Mouse (Mus musculus) brain, embryonic 14.5 days (tissue): ENCODE measurements around the gene Knstrn. TPM values are rescaled to one million over a fixed set of nuclear protein-coding genes. Genes with fewer than 3 reads are reported as not detected.
A peak's percentile ranks its signal among the peaks of the same experiment; 100 is the strongest.

ENCODE experiments used
- DNase-seq: peaks from one replicate; pipeline ENCODE4 v3.0.0-alpha.2; 2011; ENCODE audit warnings: low read depth
- CTCF ChIP-seq: fragments of 200-500 bp; IDR thresholded peaks from 2 replicates; pipeline ENCODE4 v1.5.1; 2012; ENCODE audit warnings: inconsistent platforms, mild to moderate bottlenecking, moderate library complexity, borderline replicate concordance; ENCODE audit not compliant: insufficient read depth, insufficient read length; ENCODE audit errors: extremely low read depth
- POLR2A ChIP-seq: fragments of 200-500 bp; IDR thresholded peaks from 2 replicates; pipeline ENCODE4 v1.6.1; 2012; ENCODE audit warnings: mild to moderate bottlenecking, inconsistent platforms, borderline replicate concordance; ENCODE audit not compliant: poor library complexity, insufficient read depth, insufficient read length, severe bottlenecking; ENCODE audit errors: extremely low read depth
- polyA plus RNA-seq: library from polyadenylated mRNA; depleted of rRNA; stranded (reverse); fragments of >200 nt; gene quantifications from 2 replicates; pipeline ENCODE4 v1.2.3, GENCODE M21; 2012; rRNA removed

Gene Knstrn
- polyA plus RNA-seq, result 24.4 and 34.1 TPM in 2 replicates

- TF ChIP-seq CTCF (no peak), POLR2A (no peak)
- peak; percentile 98 for DNase-seq
These were observed at the start of gene Knstrn for GRCm38 (mm10) chr2:118813981-118814836. Gene Knstrn, plus strand, starts transcription at chr2:118814003.

DNA sequence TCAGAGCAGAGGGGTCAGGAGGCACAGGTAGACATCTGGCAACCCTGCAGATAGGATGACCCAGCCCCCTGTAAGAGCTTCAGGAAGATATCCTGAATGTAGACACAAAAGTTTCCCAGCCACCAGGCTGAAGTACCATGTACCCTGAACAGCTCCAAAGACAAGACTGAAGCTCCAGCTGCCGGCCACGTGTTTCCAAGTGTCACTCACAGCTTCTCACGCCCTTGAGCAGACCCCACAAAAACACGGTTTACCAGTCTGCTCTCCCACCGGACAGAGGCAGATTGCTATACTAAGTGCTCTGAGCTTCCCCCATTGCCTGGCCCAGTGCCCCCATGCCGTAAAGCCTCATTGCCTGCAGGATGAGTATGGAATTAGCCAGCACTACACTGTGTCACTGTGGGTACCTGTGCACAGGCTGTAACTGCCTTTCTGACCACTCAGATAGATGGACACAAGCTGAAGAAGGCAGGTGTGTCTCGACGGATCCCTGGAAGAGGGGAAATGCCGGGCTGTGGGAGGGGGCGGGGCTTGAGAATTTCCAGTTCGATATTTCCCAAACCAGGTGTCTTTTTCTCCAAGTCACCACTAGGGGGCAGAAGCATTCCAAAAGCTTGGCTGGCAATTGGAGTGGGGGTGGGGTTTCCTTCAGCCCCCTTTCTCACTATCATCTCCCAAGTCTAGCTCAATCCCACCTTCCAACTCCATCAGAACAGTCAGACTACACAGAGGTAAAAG, 49.5 kb upstream of the Knstrn start:
- peak; percentile 73 for TF ChIP-seq CTCF
- TF ChIP-seq POLR2A, result no peak
- DNase-seq, result peak; percentile 78

DNA sequence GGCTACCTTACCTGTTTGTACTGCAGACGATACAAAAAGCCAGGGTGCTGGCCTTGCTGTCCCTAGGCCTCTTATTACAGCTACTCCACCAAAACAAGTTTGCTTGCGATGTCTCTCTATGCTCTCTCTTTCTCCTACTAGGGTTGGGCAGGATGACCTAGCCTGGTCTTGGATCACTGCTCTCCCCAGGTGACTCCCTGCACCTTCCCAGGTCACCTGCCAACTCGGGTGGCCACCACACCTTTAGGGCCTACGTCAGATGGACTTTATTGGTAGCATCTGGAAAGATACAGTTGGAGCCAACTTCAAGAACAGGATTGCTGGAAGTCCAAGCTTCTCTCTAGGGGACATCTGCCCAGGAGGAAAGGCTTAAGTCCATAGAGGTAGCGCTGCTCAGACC, 48.9 kb upstream of the Knstrn start:
- DNase-seq, result no peak
- TF ChIP-seq CTCF, result no peak
- no peak for TF ChIP-seq POLR2A

DNA sequence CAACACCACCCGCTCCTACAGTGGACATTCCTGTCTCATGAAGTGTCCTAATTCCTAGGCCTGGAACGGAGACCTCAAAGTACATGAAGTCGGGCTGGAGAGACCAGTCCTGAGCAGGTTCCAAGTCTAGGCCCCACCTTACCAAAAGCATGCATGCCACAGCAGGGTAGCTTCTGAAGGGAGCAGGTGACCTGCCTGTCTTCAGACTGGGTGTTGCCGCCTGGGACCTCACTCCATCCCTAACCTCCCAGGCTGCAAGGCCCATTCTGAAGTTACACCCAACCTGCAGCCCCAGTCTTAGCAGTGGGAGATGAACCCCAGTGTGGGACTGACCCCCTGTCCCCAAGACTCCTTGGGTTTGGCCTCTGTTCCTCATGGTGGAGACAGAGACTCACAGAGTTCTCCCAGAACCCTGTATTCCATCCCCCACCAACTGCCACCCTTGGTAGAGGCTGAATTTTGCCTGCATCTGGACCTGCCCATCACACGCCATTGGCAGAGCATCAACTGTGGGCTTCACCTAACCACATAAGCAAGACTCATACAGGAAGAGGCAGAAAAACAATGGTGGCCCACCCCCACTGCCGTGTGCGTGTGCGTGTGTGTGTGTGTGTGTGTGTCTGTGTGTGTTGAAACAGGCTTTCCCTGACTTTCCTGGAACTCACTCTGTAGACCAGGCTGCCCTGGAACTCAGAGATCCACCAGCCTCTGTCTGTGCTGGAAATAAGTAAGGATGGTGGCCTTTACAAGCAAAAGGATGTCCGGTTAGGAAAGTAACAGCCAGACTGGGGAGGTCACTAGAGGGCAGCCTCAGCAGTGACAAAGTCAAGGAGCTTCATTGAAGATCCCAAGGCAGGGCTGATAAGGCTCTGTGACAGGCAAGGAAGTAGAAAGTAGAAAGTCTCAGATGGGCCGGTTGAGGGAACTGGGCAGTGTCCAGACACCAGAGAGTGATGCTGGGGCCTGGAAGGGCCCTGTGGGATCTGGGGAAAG, 47.5 kb upstream of the Knstrn start:
- TF ChIP-seq CTCF, result no peak
- TF ChIP-seq POLR2A, result no peak
- DNase-seq, result no peak

GRCm38 (mm10) chr2:118772158-118772874, 41.5 kb upstream of the Knstrn start, which contains the start of gene Phgr1:
Gene Phgr1, plus strand, starts transcription at chr2:118772769.
- DNase-seq, result no peak
- TF ChIP-seq CTCF, result no peak
- TF ChIP-seq POLR2A, result no peak

- TF ChIP-seq CTCF, result no peak
- TF ChIP-seq POLR2A, result no peak
- no peak for DNase-seq
These were observed 39.3 kb upstream of the Knstrn start for GRCm38 (mm10) chr2:118774536-118774935.

DNA sequence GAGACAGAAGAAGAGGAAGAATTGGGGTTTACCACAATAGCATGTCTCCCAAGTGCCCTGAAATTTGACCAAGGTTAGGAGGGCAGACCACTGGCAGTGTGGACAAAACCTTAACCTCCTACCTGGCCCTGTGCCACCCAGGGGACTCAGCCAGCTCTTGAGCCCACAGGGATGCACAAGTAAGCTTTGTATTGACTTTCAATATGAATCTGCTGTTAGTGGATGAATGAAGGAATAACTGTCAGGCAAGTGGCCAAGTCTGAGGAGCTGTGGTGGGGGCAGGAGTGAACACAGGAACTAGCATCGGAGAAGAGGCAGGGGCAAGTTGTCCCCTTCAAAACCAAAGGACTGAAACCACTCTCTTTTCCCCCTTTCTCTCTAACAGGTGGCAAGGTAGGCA, 38.4 kb upstream of the Knstrn start:
- DNase-seq, result peak; percentile 57
- TF ChIP-seq POLR2A, result no peak
- TF ChIP-seq CTCF, result no peak

DNA sequence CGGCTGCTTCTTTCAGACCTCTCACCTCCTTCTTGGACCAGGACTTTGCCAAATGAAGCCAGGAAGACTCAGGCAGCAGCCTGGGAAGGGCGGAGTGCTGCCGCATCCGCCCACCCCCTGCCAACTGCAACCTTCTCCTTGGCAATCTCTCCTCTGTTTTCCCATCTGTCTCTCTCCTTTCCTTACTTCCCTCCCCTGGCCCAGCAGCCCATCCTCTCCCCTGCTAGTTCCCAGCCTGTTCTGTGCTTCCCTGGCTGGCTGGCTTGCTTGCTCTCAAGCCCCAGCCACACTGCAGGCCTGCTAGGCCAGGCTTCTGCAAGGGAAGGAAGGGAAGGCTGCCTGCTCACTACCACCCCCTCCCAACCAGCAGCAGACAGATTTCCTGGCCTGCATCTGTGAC, 38.0 kb upstream of the Knstrn start:
- no peak for TF ChIP-seq CTCF
- TF ChIP-seq POLR2A, result no peak
- peak; percentile 83 for DNase-seq

- no peak for DNase-seq
- TF ChIP-seq POLR2A, result no peak
- TF ChIP-seq CTCF, result no peak
These were observed 37.5 kb upstream of the Knstrn start for GRCm38 (mm10) chr2:118776295-118776694.

GRCm38 (mm10) chr2:118778418-118778817, 35.4 kb upstream of the Knstrn start:
- TF ChIP-seq POLR2A, result no peak
- no peak for TF ChIP-seq CTCF
- no peak for DNase-seq

DNA sequence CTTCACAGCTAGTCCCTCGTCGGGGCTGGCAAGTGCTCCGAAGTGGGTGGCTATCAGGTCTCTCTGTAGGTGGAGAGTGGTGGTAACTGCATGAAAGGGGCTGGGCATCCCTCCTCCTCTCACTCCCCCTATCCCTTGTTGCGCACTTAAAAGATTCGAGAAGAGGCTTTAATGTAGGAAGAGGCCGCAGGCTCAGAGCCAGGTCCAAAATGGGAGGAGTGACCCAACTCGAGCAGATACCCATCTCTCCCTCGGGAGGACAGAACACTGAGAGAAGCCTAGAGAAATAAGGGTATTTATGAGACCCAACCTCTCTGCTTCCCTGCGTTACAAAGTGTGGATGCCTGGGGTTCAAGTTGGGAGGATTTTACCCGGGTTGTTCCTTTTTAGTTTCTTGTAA, 34.7 kb upstream of the Knstrn start:
- TF ChIP-seq POLR2A (no peak), CTCF (no peak)
- peak; percentile 47 for DNase-seq
